Mouse (Mus musculus) layer of hippocampus, adult 11-12 months (tissue): Measurements from ENCODE around the gene Olfr800.

ENCODE experiments used
- DNase-seq: peaks from one replicate; pipeline ENCODE4 v3.0.0; 2022; ENCODE audit warnings: low spot score

Gene Olfr800

DNA sequence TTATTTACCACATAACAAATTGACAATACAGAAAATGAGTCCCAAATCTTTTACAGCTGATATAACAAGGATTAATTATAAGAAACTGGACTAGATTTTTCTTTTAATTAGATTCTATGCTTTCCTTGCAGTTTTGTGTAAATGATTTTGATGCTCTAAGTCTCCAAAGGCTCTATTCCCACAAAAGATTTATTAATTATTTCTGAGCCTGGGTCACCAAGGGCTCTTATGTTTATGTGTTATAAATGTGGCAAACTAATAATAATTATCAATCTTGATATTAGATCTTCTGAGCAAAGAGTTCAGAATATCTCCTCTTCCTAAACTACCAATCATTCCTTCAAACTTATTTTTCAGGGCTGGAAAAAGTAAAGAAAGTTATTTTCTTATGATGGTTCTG, at the start of gene Olfr800:
Gene Olfr800, plus strand, starts transcription at position 301 of the 400 bp plus-strand sequence.
- DNase-seq = no peak

DNA sequence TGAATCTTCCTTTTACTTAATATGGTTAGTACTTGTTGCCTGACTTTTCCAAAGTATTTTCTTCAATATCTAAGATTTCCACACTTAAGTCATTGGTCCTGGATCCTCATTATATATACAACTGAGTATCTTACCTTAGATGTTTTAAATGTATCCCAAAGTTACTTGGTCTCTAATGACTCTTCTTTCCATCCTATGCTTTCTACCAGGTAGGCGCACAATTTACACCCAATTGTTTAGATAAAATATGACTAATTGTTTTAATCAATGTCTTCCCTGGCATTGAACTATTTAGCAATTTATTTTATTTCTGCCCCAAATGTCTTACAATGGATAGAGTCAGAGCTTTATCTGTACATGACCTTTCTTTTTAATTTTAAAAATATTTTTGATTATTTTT, 45.0 kb upstream of the Olfr800 start, which contains the start of gene Olfr796:
Gene Olfr796, minus strand, starts transcription at position 101 of the 400 bp plus-strand sequence.
- no peak for DNase-seq

DNA sequence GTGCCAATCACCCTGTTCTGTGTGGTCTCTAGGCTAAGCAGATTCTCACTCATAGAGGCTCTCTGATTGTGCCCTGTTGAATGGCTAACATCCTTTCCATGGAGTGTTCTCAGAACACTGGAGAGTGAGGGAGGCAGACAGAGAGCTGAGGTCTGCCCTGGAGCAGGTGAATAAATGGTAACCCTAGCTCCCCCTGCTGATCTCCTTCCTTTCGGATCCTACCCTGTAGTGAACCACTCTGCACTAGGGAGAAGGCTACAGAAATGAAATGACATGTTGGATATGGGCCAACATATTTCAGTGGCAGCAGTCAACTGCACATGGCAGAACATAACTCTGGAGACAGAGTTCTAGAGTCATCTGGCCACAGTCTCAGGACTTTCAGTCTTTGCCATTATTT, 35.8 kb upstream of the Olfr800 start:
- DNase-seq = no peak

GRCm38 (mm10) chr10:129623251-129623650, 34.2 kb upstream of the Olfr800 start:
- DNase-seq = no peak

DNA sequence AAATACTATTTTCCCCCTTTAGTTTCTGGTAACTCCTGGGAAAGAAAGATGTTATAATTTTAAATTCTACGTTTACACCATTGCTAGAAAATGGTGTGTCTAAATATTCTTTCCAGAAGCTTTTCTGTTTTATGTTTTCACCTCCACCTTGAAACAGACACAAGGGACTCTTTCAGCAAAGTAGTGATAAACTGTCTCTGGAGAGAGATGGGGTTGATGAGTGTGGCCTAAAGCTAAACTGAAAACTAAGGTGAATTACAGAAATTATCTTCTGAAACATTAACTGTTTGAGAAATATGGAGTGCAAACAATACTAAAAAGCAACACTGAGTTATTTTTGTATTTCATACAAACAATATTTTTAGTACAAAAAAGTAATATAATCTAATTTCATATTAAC, 29.7 kb upstream of the Olfr800 start, which contains the start of gene Olfr798:
Gene Olfr798, minus strand, starts transcription at position 101 of the 400 bp plus-strand sequence.
- no peak for DNase-seq

GRCm38 (mm10) chr10:129637184-129637583, 20.3 kb upstream of the Olfr800 start, which contains the start of gene Olfr799:
Gene Olfr799 (plus strand): TSS chr10:129637484.
- DNase-seq = no peak

GRCm38 (mm10) chr10:129651763-129652162, 5.7 kb upstream of the Olfr800 start:
- DNase-seq = no peak

DNA sequence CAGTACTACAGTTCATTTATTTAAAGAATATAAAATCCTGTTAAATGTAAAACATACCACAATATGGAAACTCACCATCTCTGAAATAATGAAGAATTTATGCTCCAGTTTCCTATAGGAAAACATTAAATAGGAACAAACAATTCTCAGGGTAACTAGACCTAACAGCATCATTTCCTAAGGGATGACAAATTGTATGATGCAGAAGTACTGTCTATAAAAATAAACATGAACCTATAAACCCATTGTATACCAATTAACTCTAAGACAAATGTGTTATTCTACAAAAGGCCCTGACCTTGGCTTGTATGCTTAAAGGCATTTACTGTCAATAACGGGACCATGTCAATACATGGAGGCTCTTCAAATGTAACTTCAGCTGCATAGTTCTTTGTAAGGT, 16.3 kb downstream of the Olfr800 start, which contains the start of gene Olfr801:
Gene Olfr801, minus strand, starts transcription at position 101 of the 400 bp plus-strand sequence.
- no peak for DNase-seq

DNA sequence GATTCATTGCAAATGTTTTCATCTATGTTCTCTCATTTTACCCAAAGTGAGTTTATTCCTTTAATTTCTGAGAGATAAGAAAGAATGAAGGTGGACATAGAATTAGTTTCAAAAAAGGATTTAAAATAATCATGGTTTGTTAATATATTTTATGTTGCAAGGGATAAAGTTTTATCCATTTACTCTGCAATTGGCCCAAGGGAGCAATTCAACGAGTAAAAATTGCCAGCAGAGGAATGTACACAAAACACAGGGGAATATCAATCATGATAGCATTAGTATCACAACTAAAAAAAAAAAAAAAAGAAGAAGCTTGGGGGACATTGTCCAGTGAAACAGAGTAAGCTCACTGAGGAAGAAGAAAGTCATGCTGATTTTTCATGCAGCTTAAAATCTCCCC, 30.6 kb downstream of the Olfr800 start, which contains the start of gene Olfr802:
Gene Olfr802, minus strand, starts transcription at position 101 of the 400 bp plus-strand sequence.
- DNase-seq = no peak

DNA sequence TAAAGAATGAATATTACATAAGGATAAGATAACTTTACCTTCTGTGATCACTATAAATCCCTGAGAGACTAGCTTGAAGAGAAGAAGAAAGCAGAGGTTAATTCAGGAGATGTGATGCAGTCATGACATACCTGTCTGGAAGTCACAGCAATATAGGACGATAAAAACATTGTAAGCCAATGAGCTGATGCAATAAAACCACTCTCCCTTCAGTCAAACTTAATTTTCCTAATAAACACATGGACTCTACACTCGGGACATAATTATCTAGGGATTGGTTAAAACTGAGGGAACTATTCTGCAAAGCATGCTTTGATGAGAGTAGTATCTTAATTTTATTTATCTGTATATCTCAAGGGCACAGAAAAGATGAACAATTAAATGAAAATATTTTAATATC, 36.7 kb downstream of the Olfr800 start, which contains the start of gene Olfr803:
Gene Olfr803, minus strand, starts transcription at position 101 of the 400 bp plus-strand sequence.
- no peak for DNase-seq

DNA sequence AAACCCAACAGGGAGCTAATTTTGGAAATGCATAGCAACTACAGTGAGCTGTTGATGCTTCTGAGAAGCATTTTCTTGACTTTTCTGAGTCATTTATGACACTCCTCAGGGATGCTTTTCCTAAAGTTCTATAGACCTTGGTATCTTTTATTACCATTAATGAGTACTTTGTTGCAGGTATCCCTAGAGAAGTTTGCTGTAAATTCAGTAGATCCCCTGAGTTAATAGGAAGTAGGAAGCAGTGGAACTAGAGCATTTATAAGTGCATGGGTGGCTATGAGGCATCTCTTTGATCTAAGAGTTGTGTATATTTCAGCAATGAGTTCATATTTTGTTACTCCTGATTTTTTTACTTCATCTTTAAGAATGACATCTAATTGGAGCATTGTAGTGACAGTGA, 45.4 kb downstream of the Olfr800 start, which contains the start of gene Olfr804:
Gene Olfr804, plus strand, starts transcription at position 301 of the 400 bp plus-strand sequence.
- no peak for DNase-seq
